Mouse (Mus musculus) lung, adult 2 months (tissue): Measurements from ENCODE around the gene Tprg.

ENCODE experiments used
- CTCF ChIP-seq: fragments of 200-500 bp; IDR thresholded peaks from 2 replicates; pipeline ENCODE4 v1.5.1; 2011; ENCODE audit warnings: mild to moderate bottlenecking, low read length, control low read depth; ENCODE audit not compliant: insufficient read depth
- POLR2A ChIP-seq: fragments of 200-500 bp; IDR thresholded peaks from 2 replicates; pipeline ENCODE4 v1.6.1; 2011; ENCODE audit warnings: low read depth, mild to moderate bottlenecking, control low read depth, low read length, borderline replicate concordance; ENCODE audit errors: extremely low read depth

- TF ChIP-seq CTCF, result peak; percentile 45
- no peak for TF ChIP-seq POLR2A
Measured at GRCm38 (mm10) chr16:25374775-25375174, 88.2 kb downstream of the Tprg start.
